Mouse (Mus musculus) C2C12 (cell line): ENCODE measurements around the gene 1700030K09Rik. TPM values are rescaled to one million over a fixed set of nuclear protein-coding genes. Genes with fewer than 3 reads are reported as not detected.

Experiments
- H3K27me3 ChIP-seq: one replicate; pipeline ENCODE4 v1.6.1; 2011; ENCODE audit not compliant: control insufficient read depth, insufficient read depth, insufficient read length
- H3K36me3 ChIP-seq: one replicate; pipeline ENCODE4 v1.6.1; 2011; ENCODE audit not compliant: control insufficient read depth, insufficient read depth
- H3K4me3 ChIP-seq: one replicate; pipeline ENCODE4 v1.5.1; 2011; ENCODE audit warnings: mild to moderate bottlenecking, control low read depth; ENCODE audit not compliant: poor library complexity, insufficient read depth, severe bottlenecking
- H3K79me2 ChIP-seq: one replicate; pipeline ENCODE4 v1.6.1; 2011; ENCODE audit not compliant: control insufficient read depth, insufficient read depth
- H3K79me3 ChIP-seq: one replicate; pipeline ENCODE4 v1.6.1; 2011; ENCODE audit warnings: low read depth, control low read depth
- H3ac ChIP-seq: one replicate; pipeline ENCODE3; 2011; ENCODE audit warnings: low read depth; ENCODE audit not compliant: control insufficient read depth, insufficient read length
- CEBPB ChIP-seq: IDR thresholded peaks from one replicate; pipeline ENCODE4 v1.6.1; 2011; ENCODE audit warnings: low read depth, mild to moderate bottlenecking, control low read depth, moderate library complexity
- CTCF ChIP-seq: IDR thresholded peaks from one replicate; pipeline ENCODE4 v1.5.1; 2011; ENCODE audit not compliant: control insufficient read depth, insufficient read depth, insufficient read length
- MAX ChIP-seq: IDR thresholded peaks from one replicate; pipeline ENCODE4 v1.6.1; 2011; ENCODE audit warnings: mild to moderate bottlenecking, control low read depth
- MYOD1 ChIP-seq: IDR thresholded peaks from one replicate; pipeline ENCODE4 v1.6.1; 2011; ENCODE audit warnings: low read depth; ENCODE audit not compliant: control insufficient read depth, insufficient read length
- MYOG ChIP-seq: IDR thresholded peaks from one replicate; pipeline ENCODE4 v1.6.1; 2011; ENCODE audit not compliant: control insufficient read depth, insufficient read length; ENCODE audit errors: extremely low read depth
- USF1 ChIP-seq: IDR thresholded peaks from one replicate; pipeline ENCODE4 v1.6.1; 2011; ENCODE audit warnings: low read depth, mild to moderate bottlenecking, control low read depth, moderate library complexity
- microRNA-seq: library from miRNA; unstranded; fragments of <30 nt; microRNA quantifications from one replicate; pipeline ENCODE4, GENCODE M21; 2019; ENCODE audit warnings: borderline microRNAs expressed
- polyA plus RNA-seq: library from polyadenylated mRNA; unstranded; fragments of >200 nt; fragmentation: generic; extraction: Trizol; gene quantifications from one replicate; pipeline ENCODE4 v1.2.1, GENCODE M21; 2012; ENCODE audit warnings: missing spikeins

Gene 1700030K09Rik
- polyA plus RNA-seq, 1 experiment = 5.9 TPM

DNA sequence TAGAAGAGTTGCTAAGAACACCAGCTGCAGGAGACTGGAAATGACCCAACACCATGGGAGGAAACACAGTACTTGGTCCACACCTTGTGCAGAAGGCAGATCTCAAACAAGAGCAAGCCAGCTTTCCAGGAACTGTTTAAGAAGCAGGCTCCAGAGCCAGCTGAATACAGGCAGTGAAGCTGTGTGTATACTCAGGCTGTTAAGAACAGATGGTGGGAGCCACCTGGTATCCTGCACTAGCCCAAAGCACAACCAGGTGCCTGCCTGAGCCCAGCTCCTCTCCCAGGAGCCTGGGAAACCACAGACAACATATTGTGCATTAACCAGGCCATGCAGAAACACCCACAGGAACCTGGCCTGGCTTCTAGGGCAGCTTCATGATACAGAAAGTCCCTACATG is 60.5 kb downstream of the 1700030K09Rik start:
- H3K4me3 ChIP-seq = no peak overlapping the region

DNA sequence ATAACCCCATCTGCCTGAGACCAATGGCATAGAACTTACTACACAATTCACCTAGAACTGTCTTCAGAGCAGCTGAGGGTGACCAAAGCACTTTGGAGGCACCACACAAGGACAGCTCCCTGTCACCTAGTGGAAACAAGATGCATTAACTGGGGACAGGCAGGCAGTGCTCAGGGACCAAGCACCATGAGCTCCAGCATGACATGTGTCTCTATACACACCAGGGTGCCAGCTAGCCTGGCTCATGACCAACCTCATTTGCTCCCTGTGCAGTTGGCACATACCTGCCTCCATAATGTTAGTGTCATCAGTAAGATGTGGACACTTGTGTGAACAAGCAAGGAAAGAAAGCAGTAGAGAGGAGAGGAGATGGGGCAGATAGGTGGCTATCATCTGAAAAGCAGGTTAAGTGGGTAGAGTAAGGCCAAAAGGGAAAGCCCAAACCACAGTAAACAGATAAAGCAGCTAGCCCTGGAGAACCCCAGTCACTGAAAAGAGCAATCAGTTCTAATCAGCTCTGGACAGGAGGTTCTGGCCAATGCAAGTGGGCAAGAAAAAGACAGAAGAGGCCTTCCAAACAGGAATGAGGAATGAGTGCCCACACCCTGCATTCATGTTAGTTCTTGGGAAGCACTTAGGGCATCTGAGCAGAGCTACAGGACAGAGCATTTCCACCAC is 61.1 kb downstream of the 1700030K09Rik start:
- H3K79me2 ChIP-seq = peaks cover 97% of the 10 kb centered on the region
- TF ChIP-seq MYOG = no peak
- TF ChIP-seq MYOD1 = no peak
- TF ChIP-seq CEBPB = no peak
- peaks cover 82% of the 10 kb centered on the region for H3K79me3 ChIP-seq
- H3K27me3 ChIP-seq = no peaks in the 10 kb centered on the region
- no peak overlapping the region for H3K4me3 ChIP-seq
- H3ac ChIP-seq = no peak overlapping the region
- peaks cover 8% of the 10 kb centered on the region for H3K36me3 ChIP-seq

More for the DNA sequence above, 60.5 kb downstream of the 1700030K09Rik start:
- H3K79me3 ChIP-seq = peaks cover 82% of the 10 kb centered on the region
- peaks cover 8% of the 10 kb centered on the region for H3K36me3 ChIP-seq
- no peaks in the 10 kb centered on the region for H3K27me3 ChIP-seq
- peaks cover 97% of the 10 kb centered on the region for H3K79me2 ChIP-seq
- TF ChIP-seq USF1 (no peak), MYOG (no peak)
- no peak overlapping the region for H3ac ChIP-seq

DNA sequence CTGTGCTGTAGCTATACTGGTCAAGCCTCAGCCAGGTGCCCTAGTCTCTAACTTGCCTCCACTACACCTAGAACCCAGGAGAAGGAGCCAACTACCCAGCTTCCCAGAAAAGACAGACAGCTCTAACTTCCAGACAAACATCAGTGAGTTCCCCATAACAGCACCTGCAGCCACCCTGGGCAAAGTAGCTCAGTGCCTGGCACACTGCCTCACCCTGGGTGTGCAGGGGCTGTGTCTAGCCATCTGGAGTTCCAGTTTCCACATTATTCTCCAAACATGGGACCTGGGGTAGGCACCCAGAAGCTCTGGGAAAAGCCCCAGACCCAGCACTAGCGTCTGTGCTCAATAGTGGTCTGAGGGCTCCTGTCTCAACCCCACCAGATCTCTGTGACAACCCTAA is 63.8 kb downstream of the 1700030K09Rik start:
- peaks cover 97% of the 10 kb centered on the region for H3K79me2 ChIP-seq
- H3K79me3 ChIP-seq = peaks cover 77% of the 10 kb centered on the region
- H3ac ChIP-seq = no peak overlapping the region

More for the DNA sequence above, 63.8 kb downstream of the 1700030K09Rik start:
- Histone ChIP-seq H3K27me3 (no peaks in the 10 kb centered on the region), H3K4me3 (no peak overlapping the region), H3K36me3 (peaks cover 5% of the 10 kb centered on the region)
- TF ChIP-seq MYOD1 (no peak), MYOG (no peak), USF1 (no peak), MAX (no peak), CTCF (no peak)

Small RNA genes lying within 50 kb of the gene (microRNA-seq; reads per million reads assigned to microRNA genes)
- 1.6 reads per million, percentile 36 among the genes with 10 or more reads in this experiment for gene Mir7068

Other genes starting within 250 kb of the 1700030K09Rik start
- not detected for gene Cib3, start 231.0 kb upstream of the 1700030K09Rik start, polyA plus RNA-seq
- not detected for gene Gm11034, start 230.2 kb upstream of the 1700030K09Rik start, polyA plus RNA-seq
- gene Fam32a, start 224.2 kb upstream of the 1700030K09Rik start, polyA plus RNA-seq = 40.7 TPM
- gene Ap1m1, start 203.9 kb upstream of the 1700030K09Rik start, polyA plus RNA-seq = 77.7 TPM
- gene Gm10282, start 138.6 kb upstream of the 1700030K09Rik start, polyA plus RNA-seq = 107 TPM
- gene Klf2, start 124.8 kb upstream of the 1700030K09Rik start, polyA plus RNA-seq = 9.9 TPM
- 29.4 TPM for gene Eps15l1, start 22.4 kb upstream of the 1700030K09Rik start, polyA plus RNA-seq
- gene Calr3, start within 50 bp of the 1700030K09Rik start, polyA plus RNA-seq = 1.6 TPM
- gene Cherp, start 31.3 kb downstream of the 1700030K09Rik start, polyA plus RNA-seq = 56.9 TPM
- 27.5 TPM for gene Slc35e1, start 48.7 kb downstream of the 1700030K09Rik start, polyA plus RNA-seq
- 7.8 TPM for gene Med26, start 104.4 kb downstream of the 1700030K09Rik start, polyA plus RNA-seq
- gene Smim7, start 127.2 kb downstream of the 1700030K09Rik start, polyA plus RNA-seq = 57.9 TPM
- gene Tmem38a, start 128.2 kb downstream of the 1700030K09Rik start, polyA plus RNA-seq = 16.5 TPM
- 0.05 TPM for gene Nwd1, start 202.8 kb downstream of the 1700030K09Rik start, polyA plus RNA-seq